Mouse (Mus musculus) cerebellum, postnatal 4 days (tissue): ENCODE measurements at regions not wholly inside any gene's neighbourhood (a gene's known extent, or its start where the extent isn't known, plus 50 kb on each side); places are given as distances from the start of the nearest gene placed in this dataset.
"Not testable (repeated sequence)": the region's sequence is repeated elsewhere in the genome, so short reads cannot be mapped to it uniquely, and the experiment has no call there.

Experiments
- DNase-seq, 2 experiments: peaks; one replicate each; pipeline ENCODE4 v3.0.0; 2022; ENCODE audit warnings: low spot score in 2 of 2, mixed read lengths in 1 of 2

GRCm38 (mm10) chr14:116586742-116587141 is 338.4 kb upstream of the Gpc6 start:
- DNase-seq, result no peak

GRCm38 (mm10) chr14:116589529-116589928 is 335.6 kb upstream of the Gpc6 start:
- no peak for DNase-seq

GRCm38 (mm10) chr14:116590111-116590510 is 335.0 kb upstream of the Gpc6 start:
- DNase-seq, result no peak

- DNase-seq, result no peak
Observed at GRCm38 (mm10) chr14:116608130-116608529, 317.0 kb upstream of the Gpc6 start.

GRCm38 (mm10) chr14:116611210-116611609 is 313.9 kb upstream of the Gpc6 start:
- no peak for DNase-seq

- DNase-seq, result no peak
Observed at GRCm38 (mm10) chr14:116632181-116632580, 292.9 kb upstream of the Gpc6 start.

- no peak for DNase-seq
Observed at GRCm38 (mm10) chr14:116642091-116642490, 283.0 kb upstream of the Gpc6 start.

GRCm38 (mm10) chr14:116651897-116652296 is 273.2 kb upstream of the Gpc6 start:
- DNase-seq, result no peak

- no peak for DNase-seq
Observed at GRCm38 (mm10) chr14:116683909-116684308, 241.2 kb upstream of the Gpc6 start.

- DNase-seq, result no peak
Observed at GRCm38 (mm10) chr14:116697675-116698074, 227.4 kb upstream of the Gpc6 start.

- no peak for DNase-seq
Observed at GRCm38 (mm10) chr14:116698437-116698836, 226.7 kb upstream of the Gpc6 start.

GRCm38 (mm10) chr14:116734596-116734995 is 190.5 kb upstream of the Gpc6 start:
- not testable (repeated sequence) for DNase-seq

GRCm38 (mm10) chr14:116754438-116755157 is 170.5 kb upstream of the Gpc6 start:
- DNase-seq, result no peak

GRCm38 (mm10) chr14:116761429-116761828 is 163.7 kb upstream of the Gpc6 start:
- no peak for DNase-seq

- DNase-seq, result no peak
Observed at GRCm38 (mm10) chr14:116771120-116771519, 154.0 kb upstream of the Gpc6 start.

GRCm38 (mm10) chr14:116771671-116772070 is 153.4 kb upstream of the Gpc6 start:
- DNase-seq, result no peak

GRCm38 (mm10) chr14:116779661-116780060 is 145.5 kb upstream of the Gpc6 start:
- no peak for DNase-seq

- DNase-seq, result no peak
Observed at GRCm38 (mm10) chr14:116783840-116784239, 141.3 kb upstream of the Gpc6 start.

- no peak for DNase-seq
Observed at GRCm38 (mm10) chr14:116806504-116806903, 118.6 kb upstream of the Gpc6 start.

- DNase-seq, result no peak
Observed at GRCm38 (mm10) chr14:116808581-116808980, 116.5 kb upstream of the Gpc6 start.

- DNase-seq, result peak in 1 of 2 experiments; percentile 9
Observed at GRCm38 (mm10) chr14:116810661-116811345, 114.3 kb upstream of the Gpc6 start.

GRCm38 (mm10) chr14:116837235-116837634 is 87.9 kb upstream of the Gpc6 start:
- DNase-seq, result no peak

- DNase-seq, result no peak
Observed at GRCm38 (mm10) chr14:116869437-116869836, 55.7 kb upstream of the Gpc6 start.
